Mouse (Mus musculus) gastrocnemius, postnatal 25 days (tissue): ENCODE measurements around the gene Prkag2. TPM values are rescaled to one million over a fixed set of nuclear protein-coding genes. Genes with fewer than 3 reads are reported as not detected.
A peak's percentile ranks its signal among the peaks of the same experiment; 100 is the strongest.

Experiments
- DNase-seq: peaks from one replicate; pipeline ENCODE4 v3.0.0; 2022
- total RNA-seq, 2 experiments: library from RNA; stranded (reverse); gene quantifications; 1 replicate in 1 of 2; 2 replicates in 1 of 2; pipeline ENCODE4 v1.2.3; 2021

Prkag2 gene
- total RNA-seq, 2 experiments from 2014 or later: 9.4 to 20.5 TPM

- no peak for DNase-seq
These were observed 183.9 kb downstream of the Prkag2 start for GRCm38 (mm10) chr5:24916511-24916910.

DNA sequence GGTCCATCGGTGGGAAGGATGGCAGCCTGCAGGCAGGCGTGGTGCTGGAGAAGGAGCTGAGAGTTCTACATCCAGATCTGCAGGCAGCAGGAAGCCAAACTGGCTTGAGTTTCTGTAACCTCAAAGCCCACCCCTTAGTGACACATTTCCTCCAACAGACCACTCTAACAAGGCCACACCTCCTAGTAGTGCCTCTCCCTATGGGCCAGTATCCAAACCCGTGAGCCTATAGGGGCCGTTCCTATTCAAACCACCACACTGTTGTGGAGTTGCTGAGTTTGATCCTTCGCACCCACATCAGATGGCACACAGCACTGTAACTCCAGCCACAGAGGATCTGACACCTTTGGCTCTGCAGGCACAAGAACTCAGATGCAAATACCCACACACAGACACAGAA is 185.3 kb downstream of the Prkag2 start:
- no peak for DNase-seq

DNA sequence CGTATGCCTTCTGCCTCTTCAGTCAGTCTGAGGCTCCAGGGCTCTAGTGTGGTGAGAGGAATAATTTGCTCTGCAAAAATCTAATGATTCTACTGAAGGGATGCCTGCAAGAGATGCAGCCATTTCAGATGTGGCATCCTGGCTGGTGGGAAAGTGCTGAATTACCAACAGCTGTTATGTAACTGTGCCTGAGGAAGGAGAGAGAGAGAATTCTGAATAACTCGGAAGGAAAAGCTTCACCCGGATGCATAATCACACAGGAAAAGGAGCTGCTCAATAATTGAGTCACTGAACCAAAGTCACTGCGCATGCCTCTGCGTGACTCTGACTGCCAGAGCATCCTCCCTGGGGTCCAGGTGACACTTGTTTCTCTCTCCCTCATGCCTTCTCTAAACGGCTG is 186.8 kb downstream of the Prkag2 start:
- no peak for DNase-seq

- DNase-seq: no peak
These were observed 191.4 kb downstream of the Prkag2 start for GRCm38 (mm10) chr5:24908820-24909716.

DNA sequence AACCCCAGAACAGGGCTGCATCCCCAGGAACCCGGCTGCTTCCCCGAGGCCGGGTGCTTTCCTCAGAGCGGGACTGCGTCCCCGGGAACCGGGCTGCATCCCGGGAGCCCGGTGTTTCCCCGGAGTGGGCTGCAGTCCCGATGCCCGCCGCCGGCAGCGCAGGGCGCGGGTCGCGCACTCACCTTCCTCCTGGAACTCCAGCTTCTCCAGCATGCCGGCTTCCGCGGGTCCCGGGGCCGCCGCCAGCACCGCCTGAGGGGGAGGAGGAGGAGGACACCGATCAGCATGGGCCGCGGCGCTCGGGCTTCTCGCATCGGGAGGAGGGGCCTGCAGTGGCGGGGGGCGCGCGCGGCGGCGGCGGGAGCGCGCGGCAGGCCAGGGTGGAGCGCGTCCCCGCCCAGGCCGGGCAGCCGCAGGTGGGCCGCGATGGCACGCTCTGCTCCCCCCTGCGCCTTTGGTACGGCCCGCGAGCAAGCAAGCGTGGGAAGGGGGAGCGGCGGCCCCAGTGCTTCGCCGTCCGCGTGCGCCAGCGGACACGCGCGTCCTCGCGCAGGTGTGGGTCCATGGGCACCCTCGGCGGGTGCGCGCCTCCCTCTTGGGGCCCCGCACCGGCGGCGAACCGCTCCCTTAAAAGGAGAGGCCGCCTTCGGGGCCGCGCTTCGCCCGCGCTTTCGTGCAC is 192.2 kb downstream of the Prkag2 start:
- peak; percentile 87 for DNase-seq

DNA sequence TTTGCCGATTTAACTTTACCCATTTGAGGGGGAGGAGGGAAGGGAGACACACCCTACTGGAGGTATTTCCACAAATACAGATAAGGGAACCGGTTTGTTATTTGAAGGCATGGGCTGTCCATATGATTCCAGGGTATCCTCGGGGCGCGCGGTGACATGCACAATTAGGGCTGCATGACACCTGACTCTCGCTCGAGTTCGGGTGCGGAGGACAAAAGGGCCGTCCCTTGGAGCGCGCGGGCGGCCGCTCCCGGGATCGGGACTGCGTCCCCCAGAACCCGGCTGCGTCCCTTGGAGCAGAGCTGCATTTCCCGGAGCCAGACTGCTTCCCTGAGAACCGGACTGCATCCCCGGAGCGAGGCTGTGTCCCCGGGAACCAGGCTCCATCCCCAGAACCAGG is 192.7 kb downstream of the Prkag2 start:
- no peak for DNase-seq

DNA sequence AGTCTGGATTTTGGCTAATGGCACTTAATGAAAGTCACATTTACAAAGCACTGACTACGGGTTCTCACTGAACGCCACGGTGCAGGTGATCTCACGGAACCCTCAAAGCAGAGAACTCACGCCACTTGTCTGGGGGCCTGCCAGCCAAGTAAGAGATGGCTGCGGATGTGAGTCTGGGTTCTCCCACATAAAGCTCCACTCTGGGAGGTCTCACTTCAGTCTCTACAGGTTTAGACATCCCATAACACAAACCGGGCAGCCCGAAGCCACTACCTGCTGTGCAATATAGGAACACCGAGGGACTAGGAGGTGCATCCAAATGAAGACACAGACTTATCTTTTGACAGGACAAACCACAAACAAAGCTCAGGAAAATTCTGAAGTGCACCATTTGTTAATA is 193.6 kb downstream of the Prkag2 start:
- no peak for DNase-seq

GRCm38 (mm10) chr5:24904941-24905340 is 195.5 kb downstream of the Prkag2 start:
- DNase-seq: no peak

DNA sequence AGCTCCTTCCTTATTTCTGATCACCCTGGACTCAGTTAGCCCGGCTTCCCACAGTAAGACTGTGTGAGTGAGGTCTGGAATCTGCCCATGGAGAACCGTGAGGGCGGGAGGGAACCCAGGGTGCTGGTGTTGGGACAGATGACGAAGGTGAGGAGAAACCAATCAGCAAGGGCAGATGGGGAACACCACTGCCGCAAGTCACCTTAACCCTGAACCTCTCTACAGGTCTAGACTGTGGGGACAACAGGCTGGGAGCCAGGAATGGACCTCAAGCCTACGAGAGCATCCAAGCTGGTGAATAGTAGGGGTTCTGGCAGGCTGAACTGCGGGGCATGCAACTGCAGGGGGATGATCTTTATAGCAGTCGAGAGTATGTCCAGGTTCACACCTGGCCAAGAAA is 196.0 kb downstream of the Prkag2 start:
- DNase-seq: no peak

GRCm38 (mm10) chr5:24904001-24904400 is 196.4 kb downstream of the Prkag2 start:
- DNase-seq: no peak

GRCm38 (mm10) chr5:24902835-24903234 is 197.6 kb downstream of the Prkag2 start:
- peak; percentile 22 for DNase-seq

DNA sequence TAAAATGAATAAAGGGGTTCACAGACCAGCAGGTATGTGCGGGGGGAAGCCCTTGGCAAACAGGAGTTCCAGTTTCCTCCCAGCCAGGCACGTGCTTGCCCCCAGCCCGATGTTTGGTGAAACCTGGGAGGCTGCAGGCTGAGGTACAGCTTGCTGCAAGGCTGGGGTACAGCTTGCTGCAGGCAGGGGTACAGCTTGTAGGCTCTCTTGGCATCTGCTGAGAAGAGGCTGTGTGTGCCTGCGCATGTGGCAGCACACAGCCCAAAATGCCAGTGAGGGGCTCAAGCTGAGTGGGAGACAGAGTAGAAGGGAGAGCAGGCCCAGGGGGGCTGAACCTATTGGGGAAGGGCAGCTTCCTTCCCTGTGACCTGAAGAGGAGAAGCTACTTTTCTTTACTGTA is 204.8 kb downstream of the Prkag2 start:
- no peak for DNase-seq

DNA sequence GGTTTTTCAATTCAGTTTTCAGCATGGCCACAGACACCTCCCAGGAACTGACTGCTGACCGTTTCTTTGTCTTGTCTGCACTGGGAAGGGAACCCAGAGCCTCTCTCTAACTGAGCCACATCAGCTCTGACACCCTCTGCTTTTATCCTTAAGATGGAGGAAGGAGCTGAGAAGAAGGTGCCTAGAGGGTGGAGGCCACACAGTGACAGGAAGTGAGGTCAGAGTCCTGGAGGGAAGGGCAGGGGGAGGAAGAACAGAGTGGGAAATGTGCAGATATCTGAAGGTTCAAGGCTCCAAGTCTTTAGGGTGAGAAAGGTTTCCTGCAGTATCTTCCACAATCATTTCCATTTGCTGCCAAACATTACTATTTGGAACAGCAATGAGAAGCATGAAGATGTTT is 205.6 kb downstream of the Prkag2 start:
- no peak for DNase-seq

DNA sequence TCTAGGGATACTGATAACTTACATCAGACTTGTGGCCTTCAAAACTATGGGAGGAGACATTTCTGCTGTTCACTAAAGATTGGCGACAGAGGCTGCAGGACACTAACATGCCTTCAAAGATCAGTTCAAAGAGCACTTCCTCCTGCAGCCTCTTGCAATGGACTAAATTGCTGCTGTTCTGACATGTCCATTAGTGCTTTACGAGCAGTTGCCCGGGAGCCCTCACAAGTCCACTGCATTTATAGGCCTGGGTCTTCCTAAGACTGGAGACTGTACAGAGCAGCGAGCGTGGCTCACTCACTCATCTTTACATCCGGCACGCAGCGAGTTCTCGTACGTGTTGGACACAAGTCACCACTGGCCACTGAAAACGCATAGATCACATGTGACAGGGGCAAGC is 208.0 kb downstream of the Prkag2 start:
- DNase-seq: no peak

- DNase-seq: no peak
These were observed 210.6 kb downstream of the Prkag2 start for GRCm38 (mm10) chr5:24889860-24890259.

GRCm38 (mm10) chr5:24888874-24889591 is 211.4 kb downstream of the Prkag2 start:
- DNase-seq: no peak

DNA sequence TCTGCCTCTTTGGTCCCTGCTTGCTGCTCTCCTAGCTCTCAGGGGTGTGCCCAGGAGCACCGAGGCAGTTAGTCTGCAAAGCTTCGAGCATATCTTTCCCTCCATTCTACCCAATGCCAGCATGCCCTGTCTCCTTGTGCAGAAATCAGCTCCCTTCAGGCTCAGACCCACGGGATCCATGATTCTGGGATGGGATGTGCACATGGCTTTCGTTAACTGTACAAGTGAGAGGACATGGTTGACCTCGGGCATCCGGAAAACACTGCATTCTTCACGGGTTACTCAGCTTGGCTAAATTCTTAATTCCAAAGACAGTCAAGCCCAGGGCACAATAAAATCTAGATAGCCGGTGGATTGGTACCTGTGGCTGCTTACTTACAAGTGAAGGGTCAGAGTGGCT is 213.2 kb downstream of the Prkag2 start:
- DNase-seq: no peak

- no peak for DNase-seq
These were observed 221.7 kb downstream of the Prkag2 start for GRCm38 (mm10) chr5:24878713-24879112.

DNA sequence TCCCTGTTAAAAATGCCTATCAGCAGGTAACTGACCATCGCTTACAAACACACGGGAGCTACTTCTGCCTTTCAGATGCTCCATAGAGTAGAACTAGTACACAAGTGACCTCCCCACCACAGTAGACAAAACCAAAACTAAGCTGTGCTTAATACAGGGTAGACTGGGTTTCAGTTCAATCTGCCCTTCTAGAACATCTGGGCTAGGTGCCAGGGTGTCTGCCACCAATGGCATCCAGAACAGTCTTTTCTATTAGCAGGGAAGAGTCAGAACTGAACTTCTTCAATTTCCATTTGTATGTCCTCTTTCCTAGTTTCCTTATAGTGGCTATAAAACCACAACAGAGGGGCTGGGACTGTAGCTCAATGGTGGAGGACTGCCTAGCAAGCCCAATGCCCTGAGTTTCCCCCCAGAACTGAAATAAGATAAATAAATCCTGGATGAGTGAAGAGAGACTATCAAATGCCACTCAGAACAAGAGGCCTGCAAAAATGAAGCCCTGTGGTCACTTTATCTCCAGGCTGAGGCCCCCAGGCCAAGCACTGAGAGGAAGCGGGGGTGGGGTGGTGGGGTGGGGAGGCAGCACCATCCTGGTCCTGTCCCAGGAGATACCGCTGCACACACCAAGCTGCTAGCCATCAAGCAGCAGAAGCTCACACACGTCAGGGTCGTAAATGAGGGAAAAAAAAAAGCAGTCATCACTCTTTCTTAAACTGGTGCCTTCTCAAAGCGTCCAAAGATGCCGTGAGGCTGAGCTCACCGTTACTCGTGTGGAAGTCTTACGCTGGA is 222.4 kb downstream of the Prkag2 start:
- no peak for DNase-seq

DNA sequence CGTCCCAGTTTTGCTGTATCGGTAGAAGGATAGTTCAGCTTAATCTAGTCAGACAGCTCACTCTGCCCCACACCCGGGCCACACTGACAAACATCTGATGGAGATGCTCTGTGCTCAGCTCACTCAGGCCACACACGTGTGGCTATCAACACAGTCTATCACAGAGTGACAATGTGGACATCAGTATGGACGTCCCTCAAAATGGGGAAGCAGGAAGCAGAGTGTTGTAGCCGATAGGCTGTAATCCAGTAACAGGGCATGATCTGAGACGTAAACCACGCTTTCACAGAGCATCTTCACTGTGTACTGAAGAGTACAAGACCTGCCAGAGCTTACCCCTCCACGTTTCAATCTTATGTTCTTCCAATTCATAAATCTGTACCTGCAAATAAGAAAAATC is 223.8 kb downstream of the Prkag2 start:
- DNase-seq: no peak

GRCm38 (mm10) chr5:24874111-24874510 is 226.3 kb downstream of the Prkag2 start:
- peak; percentile 20 for DNase-seq

GRCm38 (mm10) chr5:24873221-24873620 is 227.2 kb downstream of the Prkag2 start:
- no peak for DNase-seq
